Mouse (Mus musculus) urinary bladder, postnatal 36 days (tissue): ENCODE data around the gene Acad11.

Experiments
- DNase-seq, 2 experiments: peaks; one replicate each; pipeline ENCODE4 v3.0.0; 2022; ENCODE audit warnings: low spot score in 2 of 2, mixed read lengths in 1 of 2

Acad11 gene

DNA sequence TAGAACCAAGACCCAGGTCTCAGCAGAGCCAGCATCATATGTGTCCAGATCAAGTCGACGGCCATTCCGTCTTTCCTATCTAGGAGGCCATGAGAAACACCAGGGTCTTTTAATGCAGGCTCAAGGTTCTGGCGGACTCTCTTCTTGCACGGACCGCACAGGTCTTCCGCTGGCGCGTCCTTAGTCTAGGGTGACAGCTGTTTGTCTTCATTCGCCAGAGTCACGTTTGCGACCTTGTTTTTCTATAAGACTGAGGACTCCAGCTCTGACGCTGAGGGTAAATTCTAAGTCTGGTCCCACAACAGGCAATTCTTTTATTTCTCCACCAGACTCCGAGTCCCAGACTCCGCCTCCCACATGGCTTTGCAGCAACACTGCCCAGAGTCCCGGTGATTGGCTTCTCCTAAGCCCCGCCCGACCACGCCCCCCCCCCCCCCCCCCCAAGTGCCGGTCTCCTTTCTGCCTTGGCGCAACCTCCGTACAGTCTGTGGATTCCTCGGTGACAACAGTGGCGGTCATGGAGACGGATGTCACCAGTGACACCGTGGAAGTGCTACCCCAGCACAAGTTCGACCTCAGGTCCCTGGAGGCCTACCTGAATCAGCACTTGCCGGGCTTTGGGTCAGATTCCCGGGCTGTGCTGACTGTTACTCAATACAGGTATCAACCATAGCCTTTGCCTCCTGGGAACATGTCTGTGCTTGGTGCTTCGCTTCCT lies at the start of gene Acad11:
TSS of gene Acad11 (plus strand) at position 134 of the 718 bp plus-strand sequence.
- DNase-seq: peak; percentile 79 to 86

DNA sequence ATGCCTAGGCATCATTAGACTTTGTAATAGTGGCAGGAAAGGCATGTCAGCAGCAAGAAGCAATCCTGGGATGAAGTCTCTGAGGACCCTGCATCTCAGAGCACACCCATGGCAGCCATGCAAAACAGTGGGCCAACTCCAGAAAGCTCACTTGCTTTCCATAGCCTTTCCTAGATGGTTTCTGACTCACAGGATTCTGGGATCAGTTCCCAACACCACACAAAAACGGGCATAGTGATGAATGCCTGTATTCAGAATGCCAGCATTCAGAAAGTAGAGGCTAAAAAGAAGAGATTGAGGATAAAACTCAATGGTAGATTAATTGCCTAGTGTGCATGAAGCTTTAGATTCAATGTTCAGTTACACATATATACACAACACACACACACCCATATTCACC lies 48.7 kb upstream of the Acad11 start:
- DNase-seq: no peak

DNA sequence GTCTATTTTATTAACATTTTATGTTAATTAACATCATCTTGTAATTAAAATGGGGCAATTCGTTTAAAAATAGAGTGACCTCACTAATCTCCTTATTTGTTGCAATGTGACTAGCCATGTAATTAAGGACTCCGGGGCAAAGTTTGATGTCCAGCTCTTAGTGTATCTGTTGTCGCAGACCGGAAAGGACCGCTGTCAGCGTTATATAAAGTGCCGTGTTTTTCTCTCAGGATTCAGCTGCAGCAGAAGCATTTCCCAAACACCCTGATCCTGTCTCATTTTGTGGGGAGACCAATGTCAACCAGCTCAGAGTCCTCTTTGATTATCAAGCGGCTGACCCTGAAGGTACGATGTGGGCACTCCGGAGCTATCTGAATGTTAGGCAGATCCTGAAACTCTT lies 42.2 kb upstream of the Acad11 start:
- DNase-seq: no peak

DNA sequence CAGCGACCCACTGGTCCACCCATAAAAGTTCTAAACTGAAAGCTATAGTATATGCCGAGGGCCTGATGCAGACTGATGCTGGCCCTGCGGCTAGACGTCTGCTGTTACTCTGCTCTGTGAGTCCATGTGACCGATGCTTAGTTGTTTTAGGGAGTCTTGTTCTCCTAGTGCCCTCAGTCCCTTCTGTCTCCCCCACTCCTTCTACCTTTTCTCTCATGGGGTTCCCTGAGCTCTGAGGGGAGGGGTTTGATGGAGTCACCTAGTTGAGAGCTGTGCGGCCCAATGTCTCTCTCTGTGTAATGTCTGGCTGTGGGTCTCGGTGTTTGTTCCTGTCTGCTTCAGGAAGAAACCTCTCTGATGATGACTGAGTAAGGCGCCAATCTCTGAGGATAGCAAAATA lies 36.0 kb upstream of the Acad11 start:
- no peak for DNase-seq

DNA sequence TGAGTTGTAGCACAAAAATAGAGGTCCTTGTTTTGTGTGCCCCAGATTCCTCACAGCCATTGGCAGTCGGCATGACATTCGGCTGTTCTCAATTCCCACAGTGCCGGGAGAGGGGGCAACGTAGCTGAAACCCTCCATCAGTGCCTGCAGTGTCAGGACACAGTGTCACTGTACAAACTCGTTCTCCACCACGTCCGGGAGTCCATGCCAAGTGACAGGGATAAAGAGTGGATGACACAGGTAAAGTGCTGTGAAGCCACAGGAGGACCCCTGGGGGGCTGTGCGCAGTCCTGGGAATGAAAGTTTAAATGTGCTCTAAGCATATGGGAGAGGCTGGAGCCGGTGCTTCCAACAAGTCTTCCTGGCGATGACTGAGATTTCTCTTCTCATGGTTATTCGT lies 33.3 kb upstream of the Acad11 start:
- DNase-seq: no peak

DNA sequence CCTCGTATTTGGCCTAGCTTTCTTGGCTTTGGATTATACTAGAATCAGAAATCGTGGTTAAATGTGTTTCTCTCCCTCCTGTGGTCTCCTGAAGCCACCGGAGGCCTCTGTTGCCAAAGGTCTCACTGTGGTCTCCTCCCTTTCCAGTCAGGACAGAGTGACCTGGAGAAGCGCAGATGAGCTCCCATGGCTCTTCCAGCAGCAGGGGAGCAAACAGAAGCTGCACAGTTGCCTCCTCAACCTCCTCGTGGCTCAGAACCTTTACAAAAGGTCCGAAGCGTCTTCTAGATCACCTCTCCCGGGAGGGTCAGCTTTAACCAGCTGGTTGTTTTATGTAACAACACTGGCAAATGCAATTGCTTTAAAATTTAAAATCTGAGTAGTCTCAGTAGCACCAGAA lies 28.9 kb upstream of the Acad11 start:
- DNase-seq: no peak

DNA sequence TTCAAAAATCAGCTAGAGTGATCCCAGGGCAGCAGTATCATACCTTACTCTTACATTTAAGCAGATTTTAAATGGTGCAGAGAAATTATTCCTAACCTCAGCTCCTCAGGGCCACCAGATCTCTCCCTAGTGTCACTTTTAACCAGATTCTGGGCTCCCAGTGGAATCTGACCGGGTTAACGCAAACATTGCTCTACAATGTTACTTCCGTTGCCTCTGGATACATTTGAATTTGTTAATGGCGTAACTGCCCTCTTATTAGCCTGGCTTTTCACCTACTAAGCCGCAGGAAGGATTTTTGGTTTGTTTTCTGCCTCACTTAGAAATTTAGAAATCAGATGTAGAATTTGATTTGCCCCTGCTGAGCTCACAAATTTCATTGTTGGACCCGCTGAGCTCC lies 28.5 kb upstream of the Acad11 start:
- DNase-seq: no peak

DNA sequence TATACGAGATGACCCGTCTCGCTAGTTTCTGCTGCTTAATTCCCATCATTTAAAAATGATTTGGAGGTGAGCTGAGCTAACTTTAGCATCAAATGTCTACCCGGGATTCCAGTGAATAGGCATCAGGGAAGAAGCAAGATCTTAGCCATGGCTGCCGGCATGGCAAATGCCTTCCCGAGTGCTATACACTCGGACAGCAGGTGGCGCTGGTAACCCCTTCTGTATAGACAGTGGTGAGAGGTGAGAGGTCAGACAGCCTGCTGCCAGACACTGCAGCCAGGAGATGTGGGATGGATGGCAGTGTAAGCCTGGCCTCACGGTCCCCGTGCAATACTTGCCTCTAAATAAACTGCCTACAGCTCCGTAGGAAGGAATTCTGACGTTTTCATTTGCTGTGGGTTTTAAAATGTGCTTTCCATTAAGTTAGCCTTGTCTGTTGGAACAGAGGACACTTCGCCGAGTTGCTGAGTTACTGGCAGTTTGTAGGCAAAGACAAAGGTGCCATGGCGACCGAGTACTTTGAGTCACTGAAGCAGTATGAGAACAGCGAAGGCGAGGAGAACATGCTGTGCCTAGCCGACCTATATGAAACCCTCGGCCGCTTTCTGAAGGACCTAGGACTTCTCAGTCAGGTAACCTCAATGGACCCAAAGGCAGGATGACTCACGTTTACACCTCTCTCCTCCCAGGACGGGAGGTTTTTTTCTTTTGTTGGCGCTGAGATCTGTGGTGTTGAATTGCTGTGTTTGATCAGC lies 27.7 kb upstream of the Acad11 start:
- DNase-seq: peak; percentile 66 to 80

DNA sequence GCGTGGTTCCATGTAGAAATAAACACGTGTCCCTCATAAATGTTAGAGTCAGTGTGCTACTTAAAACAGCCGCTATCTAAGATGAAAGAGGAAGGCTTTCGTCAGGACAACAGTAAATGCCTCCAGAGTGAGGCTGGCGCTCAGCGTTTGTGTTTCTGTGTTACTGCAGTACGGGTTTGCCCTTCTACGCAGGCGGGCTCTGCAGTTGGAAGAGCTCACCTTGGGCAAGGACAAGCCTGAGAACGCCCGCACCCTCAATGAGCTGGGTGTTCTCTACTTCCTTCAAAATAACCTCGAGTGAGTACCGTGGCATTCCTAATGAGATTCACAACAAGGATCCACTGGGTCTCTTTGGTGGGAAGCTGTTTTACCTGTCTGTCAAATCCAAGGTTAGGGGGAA lies 24.9 kb upstream of the Acad11 start:
- DNase-seq: no peak

DNA sequence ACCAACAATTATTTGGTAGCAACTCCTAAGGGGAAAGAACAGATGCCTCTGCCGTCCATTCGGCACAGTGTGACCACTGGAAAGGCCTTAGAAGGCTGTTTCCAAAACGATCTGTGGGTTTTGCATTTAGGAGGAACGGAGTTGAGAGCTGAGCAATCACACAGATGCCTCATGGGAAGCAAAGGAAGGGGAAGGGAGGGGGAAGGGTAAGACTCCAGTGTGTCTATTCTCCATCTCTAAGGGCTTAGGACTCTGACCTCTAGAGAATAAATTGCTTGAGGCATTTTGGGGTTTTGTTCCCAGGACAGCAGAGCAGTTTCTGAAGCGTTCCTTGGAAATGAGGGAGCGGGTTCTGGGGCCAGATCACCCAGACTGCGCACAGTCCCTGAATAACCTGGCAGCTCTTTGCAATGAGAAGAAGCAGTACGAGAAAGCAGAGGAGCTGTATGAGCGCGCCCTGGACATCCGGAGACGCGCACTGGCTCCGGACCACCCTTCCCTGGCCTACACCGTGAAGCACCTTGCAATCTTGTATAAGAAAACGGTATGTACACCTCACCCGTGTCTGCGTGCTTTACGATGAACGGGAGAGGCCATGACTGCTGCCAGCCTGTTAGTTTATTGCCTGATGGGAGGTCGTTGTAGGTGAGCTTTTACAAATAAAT lies 24.0 kb upstream of the Acad11 start:
- DNase-seq: no peak

DNA sequence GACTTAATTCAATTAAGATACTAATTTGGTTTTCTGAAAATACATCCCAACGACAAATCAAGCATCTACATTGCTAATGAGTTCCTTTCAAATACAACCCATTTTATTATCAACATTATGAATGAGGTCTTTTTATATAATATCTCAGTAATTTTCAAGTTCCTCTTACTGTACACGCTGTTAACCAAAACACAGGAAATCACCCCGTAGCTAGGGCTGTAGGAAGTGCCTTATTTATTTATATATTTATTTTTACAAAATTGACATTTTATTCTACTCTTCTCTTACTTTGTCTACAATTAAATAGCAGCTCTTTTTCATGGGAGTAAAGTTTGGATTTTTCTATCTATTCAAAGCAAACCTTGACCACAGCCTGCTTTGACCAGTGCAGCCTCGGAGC lies 23.4 kb upstream of the Acad11 start:
- DNase-seq: no peak

DNA sequence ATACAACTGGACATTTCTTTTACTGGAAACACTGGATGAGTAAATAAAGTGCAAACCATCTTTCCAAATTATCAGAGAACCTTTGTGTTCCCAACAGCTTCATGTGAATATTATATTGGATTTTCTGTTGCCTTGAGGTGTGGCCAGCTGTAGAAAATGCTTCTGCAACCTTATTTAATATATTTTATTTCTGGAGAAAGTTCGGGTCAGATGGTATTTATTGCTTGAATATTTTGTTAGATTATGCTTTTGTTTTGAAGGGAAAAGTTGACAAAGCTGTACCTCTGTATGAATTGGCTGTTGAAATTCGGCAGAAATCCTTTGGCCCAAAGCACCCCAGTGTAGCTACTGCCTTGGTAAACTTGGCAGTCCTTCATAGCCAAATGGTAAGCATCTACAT lies 22.8 kb upstream of the Acad11 start, which contains the start of gene Gm28305:
TSS of gene Gm28305 (plus strand) at position 301 of the 400 bp plus-strand sequence.
- no peak for DNase-seq

DNA sequence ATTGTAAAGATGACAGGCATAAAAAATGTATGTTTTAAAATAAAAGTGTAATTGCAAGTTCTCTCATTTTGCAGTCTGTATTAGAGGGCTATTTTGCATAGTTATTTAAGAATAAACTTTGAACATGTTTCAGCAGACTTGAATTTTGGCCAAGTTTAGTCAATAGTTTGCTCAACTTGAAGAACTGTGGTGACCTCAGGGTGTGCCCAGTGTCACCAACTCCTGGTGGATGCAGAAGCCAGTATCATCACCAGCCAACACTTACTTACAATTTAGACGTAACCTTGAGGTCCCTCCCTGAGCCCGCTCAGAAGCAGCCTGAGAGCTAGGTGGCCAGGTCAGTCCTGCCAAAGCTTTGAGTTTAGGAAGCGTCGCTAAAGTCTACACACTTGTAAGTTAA lies 19.5 kb upstream of the Acad11 start:
- DNase-seq: no peak

DNA sequence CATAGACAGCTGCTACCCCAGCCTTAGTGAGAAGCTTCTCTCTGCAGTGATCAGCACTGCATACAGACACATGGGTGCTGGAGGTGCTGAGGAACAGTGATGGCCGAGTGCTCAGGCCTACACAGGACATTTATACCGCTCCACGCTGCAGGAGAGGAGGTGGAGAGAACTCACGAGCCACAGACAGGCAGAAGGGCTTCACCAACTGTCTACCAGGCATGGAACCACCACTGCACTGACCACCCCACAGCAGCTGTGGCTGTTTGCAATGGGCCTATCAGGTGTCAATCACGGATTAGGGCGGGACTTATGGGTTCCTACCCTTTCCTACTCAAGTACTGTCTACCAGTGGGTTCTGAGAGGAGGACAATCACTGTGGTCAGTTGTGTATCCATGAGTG lies 12.1 kb upstream of the Acad11 start:
- no peak for DNase-seq

DNA sequence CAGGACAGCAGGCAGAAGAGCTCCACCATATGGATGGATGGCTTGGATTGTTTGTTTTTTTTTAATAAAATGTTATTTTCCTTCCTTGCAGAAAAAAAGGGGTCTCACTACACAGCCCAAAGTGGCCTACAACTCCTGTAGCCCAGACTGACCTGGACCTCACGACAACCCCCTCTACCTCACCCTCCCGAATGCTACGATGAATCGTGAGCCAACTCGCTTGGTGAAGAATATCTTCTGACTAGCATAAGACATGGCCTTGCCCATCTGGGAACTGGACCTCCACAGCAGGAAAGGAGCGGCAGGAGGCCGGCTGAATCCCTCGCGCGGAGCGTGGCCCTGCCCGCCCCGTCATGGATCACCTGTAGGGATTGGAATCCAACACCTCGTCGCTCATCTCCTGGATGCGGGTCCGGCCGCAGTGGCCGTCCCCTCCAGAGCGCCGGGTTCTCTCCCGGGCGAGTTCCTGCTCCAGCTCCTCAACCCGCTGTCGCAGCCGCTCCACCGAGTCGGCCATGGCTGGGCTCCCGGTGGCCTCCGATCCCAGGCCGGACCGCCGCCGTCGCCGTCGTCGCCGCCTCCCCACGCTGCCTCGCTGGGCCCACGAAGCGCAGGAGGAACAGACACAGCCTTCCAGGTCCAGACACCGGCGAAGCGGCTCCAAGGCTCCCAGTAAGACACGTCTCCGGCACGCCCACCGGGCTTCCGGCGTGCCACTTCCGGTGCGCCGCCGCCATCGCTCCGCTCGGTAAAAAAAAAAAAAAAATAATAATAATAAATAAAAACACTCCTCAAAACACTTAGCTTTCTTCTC lies 540 bp upstream of the Acad11 start, which contains the start of gene Uba5:
TSS of gene Uba5 (minus strand) at position 705 of the 814 bp plus-strand sequence.
- DNase-seq: peak; percentile 63 to 69

DNA sequence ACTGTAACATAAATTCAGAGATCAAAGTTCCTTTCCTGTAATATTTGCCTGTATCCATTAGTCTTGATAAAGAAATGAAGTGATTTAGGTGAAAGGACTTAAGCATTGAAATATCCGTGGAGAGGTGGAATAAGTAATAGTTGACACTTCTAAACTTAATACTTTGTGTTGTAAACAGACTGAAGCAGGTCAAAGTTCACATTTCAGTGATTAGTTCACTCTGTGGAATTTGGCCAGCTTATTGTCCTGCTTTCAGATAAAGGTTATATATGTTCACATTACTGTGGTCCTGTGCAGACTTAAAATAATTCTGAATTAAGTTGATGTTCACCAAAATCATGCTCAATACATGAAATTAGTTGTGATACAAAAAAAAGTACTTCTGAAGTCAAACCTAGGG lies 1.4 kb downstream of the Acad11 start:
- DNase-seq: no peak

DNA sequence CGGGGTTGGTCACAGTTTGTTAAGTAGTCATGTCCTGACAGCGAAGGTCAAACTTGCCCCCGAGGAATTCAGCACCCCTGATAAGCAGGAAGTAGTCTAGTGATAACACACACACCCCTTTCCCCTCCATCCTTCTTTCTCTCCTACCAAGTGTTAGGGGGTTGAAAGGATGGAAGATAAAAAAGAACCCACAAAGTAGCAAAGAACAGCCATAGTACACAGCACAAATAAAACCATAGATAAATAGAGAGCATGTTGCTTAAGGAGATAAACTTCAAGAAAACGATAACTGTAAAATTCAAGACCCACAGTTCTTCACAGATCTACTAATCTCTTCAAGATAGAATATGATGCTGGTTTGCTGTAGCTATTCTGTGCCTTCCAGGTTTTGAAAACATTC lies 7.1 kb downstream of the Acad11 start:
- DNase-seq: no peak

DNA sequence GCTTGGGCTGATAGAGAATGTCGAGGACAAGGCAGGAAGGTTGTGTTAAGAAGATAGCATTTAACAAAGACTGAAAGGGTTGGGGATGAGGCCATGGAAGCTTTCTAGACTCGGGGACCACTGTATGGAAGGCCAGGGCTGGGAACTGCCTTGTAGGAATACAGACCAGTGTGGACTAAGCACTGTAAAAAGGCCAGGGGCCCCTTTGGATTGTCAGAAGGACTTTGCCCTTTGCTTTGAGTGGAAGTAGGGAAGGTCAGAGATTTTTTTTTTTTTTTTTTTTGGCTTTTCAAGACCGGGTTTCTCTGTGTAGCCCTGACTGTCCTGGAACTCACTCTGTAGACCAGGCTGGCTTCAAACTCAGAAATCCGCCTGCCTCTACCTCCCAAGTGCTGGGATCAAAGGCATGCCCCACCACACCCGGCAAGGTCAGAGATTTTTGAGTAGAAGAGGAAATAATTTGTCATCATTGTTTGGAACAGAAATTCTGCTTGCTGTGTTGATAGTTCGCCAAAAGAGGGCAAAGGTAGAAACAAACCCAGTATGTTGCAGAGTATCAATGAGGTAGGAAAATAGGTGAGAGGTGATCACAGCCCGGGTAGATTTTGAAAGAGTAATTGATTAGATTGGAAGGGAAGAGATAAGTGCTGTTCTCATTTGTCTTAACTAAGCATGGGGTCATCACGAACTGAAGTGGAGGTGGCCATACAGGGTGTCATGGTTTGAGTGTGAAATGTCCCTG lies 7.9 kb downstream of the Acad11 start:
- no peak for DNase-seq

DNA sequence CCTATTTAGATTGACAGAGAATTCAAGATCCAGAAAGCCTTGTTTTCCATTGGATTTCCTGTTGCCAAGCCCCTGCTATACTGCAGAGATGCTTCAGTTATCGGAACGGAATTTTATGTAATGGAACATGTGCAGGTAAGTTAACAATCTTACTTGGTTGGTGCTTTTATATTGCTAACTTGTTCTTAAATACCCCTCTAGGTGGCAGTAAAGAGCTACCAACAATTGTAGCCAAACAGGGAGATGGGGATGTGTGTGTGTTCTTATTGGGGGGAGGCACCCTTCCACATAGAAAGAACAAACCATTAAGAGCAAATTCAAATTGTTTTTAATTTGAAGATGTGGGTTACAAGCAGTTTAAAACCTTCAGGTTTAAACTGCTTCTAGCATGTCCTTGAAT lies 12.6 kb downstream of the Acad11 start:
- DNase-seq: no peak

DNA sequence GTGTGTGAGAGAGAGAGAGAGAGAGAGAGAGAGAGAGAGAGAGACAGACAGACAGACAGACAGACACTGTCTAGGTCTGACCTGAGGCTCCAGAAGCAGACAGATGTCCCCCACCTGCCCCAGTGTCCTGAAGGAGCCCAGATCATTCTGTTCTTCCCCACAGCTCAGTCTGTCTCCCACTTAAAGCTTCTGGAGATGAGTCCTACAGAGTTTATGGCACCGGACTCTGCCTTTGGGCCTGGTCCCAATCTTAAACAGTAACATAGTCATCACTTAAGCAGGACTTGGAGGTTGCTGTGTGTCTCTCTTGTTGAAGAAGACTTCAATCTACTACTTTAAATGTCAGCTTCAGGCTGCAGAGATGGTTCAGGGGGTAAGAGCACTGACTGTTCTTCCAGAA lies 15.6 kb downstream of the Acad11 start:
- DNase-seq: no peak

DNA sequence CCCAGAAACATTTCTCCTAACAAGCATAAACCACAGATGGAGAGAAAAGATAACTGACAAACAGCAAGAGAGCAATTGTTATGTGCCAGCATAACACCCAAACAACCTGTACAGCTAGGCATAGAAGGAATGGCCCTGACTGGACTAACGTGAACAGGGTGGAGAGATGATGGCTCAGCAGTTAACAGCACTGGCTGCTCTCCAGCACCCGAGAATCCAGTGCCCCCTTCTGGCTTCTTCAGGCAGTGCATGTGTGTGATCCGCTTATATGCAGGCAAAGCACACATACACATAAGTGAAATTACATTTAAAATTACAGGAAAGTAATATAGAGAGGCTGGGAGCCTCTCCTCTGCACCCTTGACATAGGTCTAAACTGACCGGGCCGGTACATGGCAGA lies 16.2 kb downstream of the Acad11 start:
- DNase-seq: peak; percentile 53 to 56
